Mouse (Mus musculus) kidney, adult 18-20 months (tissue): ENCODE measurements at regions not wholly inside any gene's neighbourhood (a gene's known extent, or its start where the extent isn't known, plus 50 kb on each side); places are given as distances from the start of the nearest gene placed in this dataset.

Source experiments
- DNase-seq: peaks from one replicate; pipeline ENCODE4 v3.0.0; 2021

DNA sequence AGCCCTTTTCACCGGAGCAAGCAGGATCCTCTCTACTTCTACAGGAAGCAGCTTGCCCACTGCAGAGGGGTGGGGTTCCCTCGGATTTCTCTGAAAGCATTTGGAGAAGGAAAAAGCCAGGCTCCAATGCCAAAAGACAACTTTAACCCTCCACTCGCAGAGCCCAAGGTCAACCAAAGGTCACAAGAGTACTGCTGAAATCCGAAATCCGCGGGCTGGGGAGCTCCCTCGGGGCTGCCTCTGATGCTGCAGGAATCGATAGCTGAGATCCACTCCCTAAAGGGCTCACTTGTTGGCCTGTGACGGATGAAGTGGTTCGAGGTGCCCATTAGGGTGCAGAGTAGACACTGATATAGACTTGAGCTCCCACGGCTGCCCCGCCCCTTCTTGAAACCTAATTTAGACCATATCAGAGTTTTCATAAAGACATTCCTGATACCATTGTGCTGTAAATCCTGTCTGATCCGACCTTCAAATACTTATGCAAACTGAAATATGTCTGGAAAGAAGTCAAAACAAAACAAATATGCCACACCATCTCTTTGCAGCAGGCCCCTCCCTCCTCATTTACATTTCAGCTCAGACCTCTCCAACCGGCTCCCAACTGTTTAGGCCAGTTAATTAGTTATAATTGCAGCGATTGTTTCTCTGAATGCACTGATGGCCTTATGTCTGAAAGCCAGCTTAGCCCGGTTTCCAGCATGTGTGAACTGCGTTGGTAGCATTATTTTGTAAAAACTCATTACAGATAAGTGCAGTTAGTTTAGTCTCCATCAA, 170.8 kb upstream of the Map3k1 start:
- DNase-seq: peak; percentile 27

- peak; percentile 28 for DNase-seq
These were observed 171.4 kb upstream of the Map3k1 start for GRCm38 (mm10) chr13:111980205-111980595.

GRCm38 (mm10) chr13:111981103-111981502, 172.3 kb upstream of the Map3k1 start:
- no peak for DNase-seq

GRCm38 (mm10) chr13:111982796-111983460, 174.1 kb upstream of the Map3k1 start:
- no peak for DNase-seq

GRCm38 (mm10) chr13:111984081-111984574, 175.3 kb upstream of the Map3k1 start:
- no peak for DNase-seq

- DNase-seq: no peak
These were observed 176.6 kb upstream of the Map3k1 start for GRCm38 (mm10) chr13:111985406-111985805.

DNA sequence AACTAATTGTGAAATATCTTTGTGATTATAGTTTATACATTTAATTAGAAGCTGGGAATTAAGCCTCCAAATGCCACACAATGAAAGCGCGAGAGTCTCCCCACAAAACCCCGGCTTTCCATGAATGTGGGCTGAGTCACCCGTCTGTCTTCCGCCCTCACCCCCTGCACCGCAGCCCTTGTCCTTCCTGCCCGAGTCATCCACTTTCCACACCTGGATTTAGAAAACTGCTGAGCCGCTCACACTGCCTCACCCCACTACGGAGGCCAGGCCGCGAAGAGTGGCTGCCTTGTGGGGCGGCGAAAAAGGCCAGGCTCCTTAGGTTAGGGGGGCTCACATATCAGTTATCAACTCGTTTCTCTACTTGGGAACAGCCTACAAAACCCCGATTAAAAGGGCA, 177.9 kb upstream of the Map3k1 start:
- DNase-seq: no peak

GRCm38 (mm10) chr13:111987420-111987819, 178.6 kb upstream of the Map3k1 start:
- no peak for DNase-seq

GRCm38 (mm10) chr13:111990913-111991534, 182.2 kb upstream of the Map3k1 start:
- no peak for DNase-seq

DNA sequence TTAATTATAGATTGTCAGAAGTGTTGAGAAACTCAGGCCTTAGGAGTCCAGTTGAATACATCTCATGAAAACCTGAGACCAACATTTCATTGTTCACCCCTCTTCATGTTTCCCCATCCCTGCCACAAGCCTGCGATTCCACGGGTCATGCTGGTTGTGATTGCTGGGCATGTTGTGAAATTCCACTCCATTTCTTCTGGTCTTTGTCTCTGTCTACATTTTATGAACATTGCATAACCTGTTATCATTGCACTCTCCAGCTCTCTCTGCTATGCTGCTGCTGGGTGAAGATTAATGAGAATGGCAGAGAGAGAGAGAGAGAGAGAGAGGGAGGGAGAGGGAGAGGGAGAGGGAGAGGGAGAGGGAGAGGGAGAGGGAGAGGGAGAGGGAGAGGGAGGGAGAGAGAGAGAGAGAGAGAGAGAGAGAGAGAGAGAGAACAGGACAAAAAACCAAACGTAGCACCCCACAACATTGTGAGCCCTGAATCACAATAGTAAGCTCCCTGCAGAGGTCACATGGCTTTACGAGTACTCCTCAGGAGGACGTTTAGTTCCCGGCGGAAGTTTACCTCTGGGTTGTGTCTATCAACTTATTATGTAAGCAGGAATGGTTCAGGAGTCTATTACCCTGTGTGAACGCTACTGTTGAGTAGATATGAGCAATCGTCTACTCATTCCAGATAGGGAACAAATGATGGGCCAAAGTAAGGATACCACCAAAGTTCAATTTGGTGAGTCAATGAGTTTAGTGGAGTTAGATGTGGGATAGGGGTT, 183.5 kb upstream of the Map3k1 start:
- DNase-seq: no peak

DNA sequence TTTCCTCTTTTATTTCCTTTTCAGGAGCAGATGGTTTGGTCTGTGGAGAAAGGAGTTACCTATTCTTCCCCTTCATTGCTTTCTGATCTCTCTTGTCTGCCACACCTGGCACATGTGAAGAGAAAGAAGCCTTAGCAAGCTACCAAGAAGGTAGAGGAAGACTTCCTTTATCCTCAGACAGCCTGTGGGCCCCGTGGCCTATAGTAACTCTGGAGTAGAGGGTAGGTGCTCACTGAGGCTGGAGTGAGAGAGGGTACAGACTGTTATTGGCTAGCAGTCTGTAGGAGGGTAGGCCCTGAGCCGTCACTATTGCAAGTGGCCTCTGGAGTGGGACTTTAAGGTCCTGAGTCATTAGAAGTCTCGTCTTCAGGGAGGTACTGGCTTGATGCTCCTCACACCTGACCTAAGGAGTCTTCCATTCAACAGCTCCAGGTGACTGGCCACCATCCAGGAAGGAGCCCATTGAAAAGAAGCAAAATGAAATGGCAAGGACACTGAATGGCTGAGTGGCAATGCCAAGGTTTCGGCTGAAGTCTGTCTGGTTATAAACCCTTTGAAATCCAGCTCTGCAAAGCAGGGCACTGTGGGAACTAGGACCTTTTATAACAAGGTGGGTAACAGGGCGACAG, 186.2 kb upstream of the Map3k1 start:
- DNase-seq: no peak

- no peak for DNase-seq
These were observed 186.9 kb upstream of the Map3k1 start for GRCm38 (mm10) chr13:111995716-111996115.

DNA sequence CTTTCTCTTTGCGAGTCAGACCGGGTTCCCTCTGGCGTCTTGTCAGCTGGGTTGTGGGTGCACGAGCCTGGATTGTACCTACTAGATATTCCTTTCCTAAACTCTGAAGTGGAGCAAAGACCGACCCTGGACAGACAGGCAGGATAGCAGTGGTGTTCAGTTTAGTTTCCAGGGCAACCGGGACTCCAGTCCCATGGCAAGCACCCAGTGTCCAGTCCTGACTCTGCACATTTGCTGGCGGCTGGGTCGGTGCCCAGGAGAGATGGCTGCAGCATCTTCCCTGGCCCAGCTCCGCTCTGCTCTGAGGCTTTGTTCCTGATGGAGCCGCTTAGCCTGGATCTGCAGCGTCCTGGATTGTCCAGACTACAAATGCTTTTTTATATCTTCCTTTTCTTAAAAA, 188.1 kb upstream of the Map3k1 start:
- DNase-seq: peak; percentile 54

GRCm38 (mm10) chr13:111997980-111998945, 189.5 kb upstream of the Map3k1 start:
- DNase-seq: no peak

DNA sequence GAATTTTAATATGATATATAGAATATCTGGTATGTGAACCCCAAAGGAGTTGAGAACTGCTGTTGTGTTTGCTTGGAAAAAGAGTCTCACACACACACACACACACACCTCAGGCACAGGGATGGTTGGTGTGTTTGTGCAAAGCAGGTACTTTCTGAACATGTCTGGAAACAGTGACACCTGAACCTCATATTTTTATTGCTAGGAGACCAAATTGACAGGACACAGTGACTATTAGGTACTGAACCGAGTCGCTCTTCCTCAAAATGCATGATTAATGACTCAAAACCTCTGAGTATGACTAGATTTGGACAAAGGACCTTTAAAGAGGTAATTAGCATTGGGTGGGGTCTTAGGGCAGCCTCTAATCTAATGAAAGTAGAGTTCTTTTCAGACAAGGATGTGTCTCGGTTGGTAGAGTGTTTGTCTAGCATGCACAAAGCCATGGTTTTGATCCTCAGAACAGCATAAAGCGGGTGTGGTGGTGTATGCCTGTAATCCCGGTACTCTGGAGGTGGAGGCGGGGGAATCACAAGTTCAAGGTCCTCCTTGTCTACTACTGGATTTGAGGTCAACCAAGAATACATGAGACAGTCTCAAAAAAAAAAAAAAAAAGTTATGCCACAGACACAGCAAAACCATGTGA, 191.0 kb upstream of the Map3k1 start:
- no peak for DNase-seq

DNA sequence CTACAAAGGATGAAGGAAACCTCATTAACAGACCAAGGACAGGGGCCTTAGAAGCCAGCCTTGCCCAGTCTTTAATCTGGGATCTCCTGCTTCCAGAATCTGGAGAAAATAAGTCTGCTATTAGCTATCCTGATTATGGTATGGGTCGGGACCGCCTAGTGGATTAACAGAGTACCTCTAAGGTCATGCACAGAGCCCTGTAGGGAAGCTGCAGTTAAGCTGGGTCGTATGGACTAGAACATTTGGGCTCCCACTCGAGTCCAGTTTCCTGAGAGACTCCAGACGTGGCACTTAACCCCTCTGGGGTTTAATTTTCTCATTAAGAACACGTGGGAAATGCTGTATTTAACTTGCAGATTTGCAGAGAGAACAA, 191.5 kb upstream of the Map3k1 start:
- DNase-seq: no peak

DNA sequence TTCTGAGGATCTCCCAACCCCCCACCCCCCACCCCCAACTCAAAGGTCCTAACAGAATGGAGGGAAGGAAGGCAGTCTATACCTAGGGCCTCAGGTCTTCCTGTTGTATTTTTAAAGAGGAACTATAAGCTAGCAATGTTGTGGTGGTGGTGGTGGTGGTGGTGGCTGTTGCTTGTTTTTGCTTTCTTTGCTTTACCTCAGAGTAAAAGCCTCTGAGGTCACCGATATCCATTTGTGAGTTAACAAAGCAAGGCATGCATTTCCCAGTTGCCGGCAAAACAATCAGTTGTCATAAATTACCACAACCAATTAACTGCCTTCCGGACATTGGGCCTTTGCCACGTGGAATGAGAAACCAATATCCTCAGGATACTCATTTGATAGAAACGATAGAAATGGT, 191.9 kb upstream of the Map3k1 start:
- no peak for DNase-seq

DNA sequence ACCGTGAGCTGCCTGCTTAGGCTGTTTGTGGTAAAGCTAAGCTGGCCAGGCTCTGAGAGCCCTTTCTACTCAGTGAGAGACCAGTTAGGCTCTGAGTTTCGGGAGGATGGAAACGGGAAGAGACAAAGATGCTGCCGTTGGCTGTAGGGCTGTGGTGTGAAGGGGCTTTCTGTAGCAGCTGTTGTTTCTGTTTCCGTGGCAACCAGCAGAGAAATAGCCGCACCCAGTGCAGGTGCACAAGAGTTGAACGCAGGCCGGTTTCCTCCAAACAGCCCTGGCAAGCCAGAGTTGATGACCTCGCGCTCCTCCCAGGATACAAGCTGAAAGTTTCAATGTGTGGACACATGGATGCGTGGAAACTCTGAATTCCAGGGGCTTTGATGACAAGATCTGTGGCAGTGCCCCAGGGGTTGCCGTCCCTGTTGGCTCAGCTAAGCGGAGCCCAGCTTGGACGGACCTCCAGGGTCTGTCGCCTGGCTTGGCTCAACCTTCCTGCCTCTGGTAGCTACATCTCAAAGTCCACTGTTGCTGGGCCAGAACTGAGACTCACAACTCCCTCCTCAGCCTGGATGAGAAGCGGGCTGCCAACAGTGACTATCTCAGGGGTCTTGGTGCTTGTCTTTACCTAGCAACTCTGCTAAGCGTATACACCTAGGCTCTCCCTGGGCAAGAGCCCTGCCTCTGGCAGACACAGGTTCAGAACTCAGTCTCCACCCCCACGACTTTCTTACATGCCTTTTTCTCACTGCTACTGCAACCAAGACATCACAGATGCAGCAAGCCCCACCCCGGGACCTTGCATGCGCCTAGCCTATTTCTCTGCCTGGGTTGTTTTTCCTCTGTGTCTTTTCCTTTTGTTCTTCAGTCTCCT, 192.6 kb upstream of the Map3k1 start:
- DNase-seq: peak; percentile 22

DNA sequence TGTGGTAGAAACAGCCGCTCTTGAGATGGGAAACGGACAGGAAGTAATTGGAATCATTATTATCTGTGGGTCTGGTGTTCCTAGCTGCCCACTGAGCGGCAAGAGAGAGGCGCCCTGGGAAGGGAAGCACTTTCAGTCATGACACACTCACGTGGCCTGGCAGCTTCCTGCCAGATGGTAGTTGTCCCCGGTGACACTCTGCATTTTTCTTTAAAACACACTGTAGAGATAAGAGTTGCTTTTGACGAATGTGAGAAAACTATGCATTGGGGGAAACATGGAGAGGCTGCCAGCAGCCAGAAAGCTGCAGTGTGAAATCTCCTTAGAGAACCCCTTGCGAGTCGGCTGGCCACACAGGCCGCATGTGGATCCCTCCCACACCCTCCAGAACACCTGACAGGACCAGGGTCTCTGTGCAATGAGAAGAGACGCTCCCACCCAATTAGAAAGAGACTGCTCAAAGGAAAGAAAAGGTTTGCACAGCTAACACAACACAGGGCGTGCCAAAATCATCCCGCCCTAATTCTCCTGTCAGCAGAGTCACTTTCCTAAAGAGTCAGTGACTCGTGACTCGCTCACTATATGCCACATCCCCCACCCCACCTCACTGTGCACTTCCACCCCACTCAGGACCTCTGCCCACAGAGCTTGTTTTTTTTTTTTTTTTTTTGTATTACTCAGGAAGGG, 194.0 kb upstream of the Map3k1 start:
- DNase-seq: no peak
